Mouse (Mus musculus) bone marrow, adult 2 months (tissue): ENCODE data around the gene Tbca.

Experiments
- CTCF ChIP-seq: fragments of 200-500 bp; IDR thresholded peaks from 2 replicates; pipeline ENCODE4 v1.5.1; 2011; ENCODE audit warnings: low read length, control low read depth; ENCODE audit not compliant: control insufficient read depth, insufficient read depth
- POLR2A ChIP-seq: fragments of 200-500 bp; IDR thresholded peaks from 2 replicates; pipeline ENCODE4 v1.6.1; 2011; ENCODE audit warnings: low read depth, mild to moderate bottlenecking, control low read depth, low read length, borderline replicate concordance; ENCODE audit not compliant: control insufficient read depth

DNA sequence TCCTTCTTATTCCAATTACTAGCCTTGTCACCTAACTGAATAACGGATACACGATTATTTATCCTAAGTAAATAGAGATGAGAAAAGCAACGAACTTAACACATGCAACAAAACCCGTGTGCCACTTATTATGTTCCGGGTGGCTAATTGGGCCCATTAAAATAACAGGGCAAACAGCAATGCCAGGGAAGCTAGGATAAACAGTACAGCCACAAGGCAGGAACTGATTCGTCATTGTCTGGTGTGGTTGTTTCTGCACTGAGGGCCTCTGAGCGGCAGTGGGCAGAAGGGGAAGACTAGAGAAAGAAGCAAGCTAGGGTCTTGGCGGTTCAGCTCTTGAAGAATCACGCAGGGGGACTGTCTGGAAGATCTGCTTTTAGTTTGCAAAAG lies 81.4 kb downstream of the Tbca start:
- TF ChIP-seq CTCF: no peak
- no peak for TF ChIP-seq POLR2A
